Mouse (Mus musculus) megakaryocyte, embryonic 14.5 days (primary cell): ENCODE data around the gene Kcnma1. TPM values are rescaled to one million over a fixed set of nuclear protein-coding genes. Genes with fewer than 3 reads are reported as not detected.

Experiments used
- H3K27me3 ChIP-seq: replicated peaks from 2 replicates; pipeline ENCODE3; 2012; ENCODE audit warnings: inconsistent platforms
- H3K36me3 ChIP-seq: replicated peaks from 2 replicates; pipeline ENCODE3; 2012; ENCODE audit warnings: low read length, inconsistent platforms, mixed read lengths
- H3K4me1 ChIP-seq: 2 replicates; pipeline ENCODE4 v1.6.1; 2012; ENCODE audit warnings: inconsistent platforms
- H3K4me3 ChIP-seq: replicated peaks from 2 replicates; pipeline ENCODE3; 2012; ENCODE audit warnings: moderate library complexity, mild to moderate bottlenecking, inconsistent platforms
- H3K9me3 ChIP-seq: 2 replicates; pipeline ENCODE4 v1.6.1; 2012; ENCODE audit warnings: inconsistent platforms
- FLI1 ChIP-seq: IDR thresholded peaks from 2 replicates; pipeline ENCODE4 v1.6.1; 2012; ENCODE audit warnings: low read length, inconsistent platforms, mixed read lengths
- GATA1 ChIP-seq: IDR thresholded peaks from 3 replicates; pipeline ENCODE4 v1.6.1; 2012; ENCODE audit warnings: mixed read lengths, low read length, inconsistent platforms, borderline replicate concordance
- polyA plus RNA-seq: library from polyadenylated mRNA; stranded (reverse); fragments of >175 nt; gene quantifications from 2 replicates; pipeline ENCODE4 v1.2.3, GENCODE M21; 2012; ENCODE audit warnings: low replicate concordance; ENCODE audit not compliant: insufficient read depth

Kcnma1 gene
- polyA plus RNA-seq, 1 experiment, result not detected

- no peaks in the 10 kb centered on the region for H3K36me3 ChIP-seq
- H3K27me3 ChIP-seq, result no peaks in the 10 kb centered on the region
- no peak for TF ChIP-seq FLI1
- no peak for TF ChIP-seq GATA1
- H3K4me1 ChIP-seq, result no peaks in the 10 kb centered on the region
- H3K4me3 ChIP-seq, result no peak overlapping the region
- H3K9me3 ChIP-seq, result peaks cover 6% of the 10 kb centered on the region; the same call in 1 of the 2 replicates
Observed at GRCm38 (mm10) chr14:23831284-23831683, 183.0 kb downstream of the Kcnma1 start.

- H3K4me1 ChIP-seq, result no peaks in the 10 kb centered on the region
- no peaks in the 10 kb centered on the region for H3K36me3 ChIP-seq
- H3K4me3 ChIP-seq, result no peak overlapping the region
- TF ChIP-seq FLI1, result no peak
- no peak for TF ChIP-seq GATA1
- H3K27me3 ChIP-seq, result no peaks in the 10 kb centered on the region
- H3K9me3 ChIP-seq, result peaks cover 3% of the 10 kb centered on the region; the same call in 1 of the 2 replicates
Observed at GRCm38 (mm10) chr14:23830316-23830715, 184.0 kb downstream of the Kcnma1 start.

- no peaks in the 10 kb centered on the region for H3K27me3 ChIP-seq
- H3K36me3 ChIP-seq, result no peaks in the 10 kb centered on the region
- H3K4me3 ChIP-seq, result no peak overlapping the region
- H3K9me3 ChIP-seq, result peaks cover 3% of the 10 kb centered on the region; the same call in 1 of the 2 replicates
- no peak for TF ChIP-seq GATA1
- TF ChIP-seq FLI1, result no peak
- H3K4me1 ChIP-seq, result no peaks in the 10 kb centered on the region
Observed at GRCm38 (mm10) chr14:23828711-23829320, 185.5 kb downstream of the Kcnma1 start.

- no peaks in the 10 kb centered on the region for H3K36me3 ChIP-seq
- H3K27me3 ChIP-seq, result no peaks in the 10 kb centered on the region
- no peak overlapping the region for H3K4me3 ChIP-seq
- peaks cover 3% of the 10 kb centered on the region; the same call in 1 of the 2 replicates for H3K9me3 ChIP-seq
- no peaks in the 10 kb centered on the region for H3K4me1 ChIP-seq
- no peak for TF ChIP-seq GATA1
- no peak for TF ChIP-seq FLI1
Observed at GRCm38 (mm10) chr14:23824937-23825336, 189.4 kb downstream of the Kcnma1 start.

GRCm38 (mm10) chr14:23824267-23824666, 190.0 kb downstream of the Kcnma1 start:
- no peak for TF ChIP-seq GATA1
- TF ChIP-seq FLI1, result no peak
- Histone ChIP-seq H3K4me3 (no peak overlapping the region), H3K4me1 (no peaks in the 10 kb centered on the region), H3K9me3 (peaks cover 3% of the 10 kb centered on the region; the same call in 1 of the 2 replicates), H3K27me3 (no peaks in the 10 kb centered on the region), H3K36me3 (no peaks in the 10 kb centered on the region)

GRCm38 (mm10) chr14:23817585-23817984, 196.7 kb downstream of the Kcnma1 start:
- no peaks in the 10 kb centered on the region for H3K27me3 ChIP-seq
- H3K9me3 ChIP-seq, result no peaks in the 10 kb centered on the region
- no peaks in the 10 kb centered on the region for H3K36me3 ChIP-seq
- TF ChIP-seq GATA1 (no peak), FLI1 (no peak)
- H3K4me1 ChIP-seq, result no peaks in the 10 kb centered on the region
- H3K4me3 ChIP-seq, result no peak overlapping the region

GRCm38 (mm10) chr14:23810081-23810480, 204.2 kb downstream of the Kcnma1 start:
- TF ChIP-seq FLI1 (no peak), GATA1 (no peak)
- H3K27me3 ChIP-seq, result no peaks in the 10 kb centered on the region
- no peaks in the 10 kb centered on the region for H3K4me1 ChIP-seq
- no peaks in the 10 kb centered on the region for H3K36me3 ChIP-seq
- no peak overlapping the region for H3K4me3 ChIP-seq
- H3K9me3 ChIP-seq, result peaks cover 27% of the 10 kb centered on the region

GRCm38 (mm10) chr14:23809124-23809523, 205.2 kb downstream of the Kcnma1 start:
- peaks cover 29% of the 10 kb centered on the region for H3K9me3 ChIP-seq
- no peaks in the 10 kb centered on the region for H3K4me1 ChIP-seq
- no peaks in the 10 kb centered on the region for H3K36me3 ChIP-seq
- H3K4me3 ChIP-seq, result no peak overlapping the region
- H3K27me3 ChIP-seq, result no peaks in the 10 kb centered on the region
- TF ChIP-seq GATA1 (no peak), FLI1 (no peak)

GRCm38 (mm10) chr14:23806378-23806777, 207.9 kb downstream of the Kcnma1 start:
- Histone ChIP-seq H3K4me1 (no peaks in the 10 kb centered on the region), H3K27me3 (no peaks in the 10 kb centered on the region)

GRCm38 (mm10) chr14:23796878-23797277, 217.4 kb downstream of the Kcnma1 start:
- no peaks in the 10 kb centered on the region for H3K27me3 ChIP-seq
- peaks cover 20% of the 10 kb centered on the region for H3K9me3 ChIP-seq
- H3K4me1 ChIP-seq, result no peaks in the 10 kb centered on the region
- no peak overlapping the region for H3K4me3 ChIP-seq
- TF ChIP-seq GATA1, result no peak
- TF ChIP-seq FLI1, result no peak
- no peaks in the 10 kb centered on the region for H3K36me3 ChIP-seq

More at GRCm38 (mm10) chr14:23806378-23806777, 207.9 kb downstream of the Kcnma1 start:
- Histone ChIP-seq H3K9me3 (peaks cover 29% of the 10 kb centered on the region), H3K4me3 (no peak overlapping the region), H3K36me3 (no peaks in the 10 kb centered on the region)
- TF ChIP-seq FLI1 (no peak), GATA1 (no peak)

- Histone ChIP-seq H3K9me3 (no peaks in the 10 kb centered on the region), H3K4me3 (no peak overlapping the region), H3K4me1 (no peaks in the 10 kb centered on the region), H3K36me3 (no peaks in the 10 kb centered on the region), H3K27me3 (no peaks in the 10 kb centered on the region)
- TF ChIP-seq FLI1, result no peak
- no peak for TF ChIP-seq GATA1
Observed at GRCm38 (mm10) chr14:23792674-23793073, 221.6 kb downstream of the Kcnma1 start.
